Mouse (Mus musculus) right cerebral cortex, postnatal 14 days (tissue): ENCODE measurements around the gene Rbm18.
A peak's percentile ranks its signal among the peaks of the same experiment; 100 is the strongest.

ENCODE experiments used
- DNase-seq: peaks from one replicate; pipeline ENCODE4 v3.0.0; 2022

Gene Rbm18

DNA sequence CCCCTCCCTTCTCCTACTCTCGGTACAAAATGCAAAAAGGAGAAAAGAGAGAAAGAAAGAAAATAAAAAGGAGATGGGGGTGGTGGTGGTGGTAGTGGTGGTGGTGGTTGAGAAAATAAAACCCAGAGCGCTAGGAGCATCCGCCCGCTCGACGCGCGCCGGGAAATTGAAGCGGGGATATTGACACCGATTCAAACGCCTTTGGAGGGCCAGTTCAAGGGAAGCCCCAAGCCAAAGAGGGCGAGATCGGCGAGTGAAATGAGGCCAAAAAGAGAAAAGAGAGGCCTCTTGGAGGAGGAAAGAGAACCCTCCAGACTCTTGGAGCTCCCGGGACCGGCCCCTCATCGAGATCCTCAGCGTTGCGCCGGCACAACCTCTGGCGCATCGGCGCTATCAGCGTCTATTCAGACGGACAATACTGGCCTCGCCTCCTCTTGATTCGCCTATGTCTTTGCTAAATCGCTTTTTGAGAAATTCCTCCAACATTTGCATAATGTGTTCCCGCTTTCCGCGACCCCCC lies 32.1 kb downstream of the Rbm18 start:
- DNase-seq: no peak

DNA sequence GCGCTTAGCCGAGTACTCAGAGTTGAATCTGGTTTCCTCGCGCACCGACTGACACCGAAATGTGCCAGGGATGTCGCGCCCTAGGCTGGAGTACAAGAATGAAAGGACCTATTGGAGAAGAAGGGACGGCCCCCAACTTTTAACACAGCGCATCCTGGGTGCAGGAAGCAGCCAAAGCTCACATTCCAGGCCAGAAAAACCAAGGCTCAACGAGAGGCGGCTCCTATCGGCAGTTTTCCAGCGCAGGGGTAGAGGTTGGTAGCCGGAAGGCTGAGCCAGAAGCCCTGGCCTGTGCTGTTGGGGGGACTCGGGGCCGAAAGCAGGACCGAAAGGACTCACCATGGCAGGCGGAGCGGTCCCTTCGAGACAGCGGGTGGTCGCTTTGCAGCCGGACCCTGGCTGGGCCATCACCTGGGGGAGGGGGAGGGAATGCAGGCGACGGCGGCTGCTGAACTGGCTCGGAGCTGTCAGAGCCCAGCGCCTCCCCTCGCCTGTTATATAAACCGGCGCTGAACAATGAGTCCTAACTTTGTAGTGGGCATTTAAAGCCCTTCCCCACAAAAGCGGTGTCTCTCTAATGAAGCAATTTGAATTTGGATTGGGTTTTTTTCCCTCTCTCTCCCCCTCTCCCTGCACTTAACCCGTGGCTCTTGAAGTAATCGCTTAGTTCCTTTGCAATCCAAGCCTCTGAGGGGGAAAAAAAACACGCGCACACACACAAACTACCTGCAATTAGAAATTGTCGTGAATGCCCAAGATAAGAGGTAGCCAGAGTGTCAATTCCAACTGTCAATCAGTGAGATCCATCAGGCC lies 32.8 kb downstream of the Rbm18 start:
- DNase-seq: no peak

DNA sequence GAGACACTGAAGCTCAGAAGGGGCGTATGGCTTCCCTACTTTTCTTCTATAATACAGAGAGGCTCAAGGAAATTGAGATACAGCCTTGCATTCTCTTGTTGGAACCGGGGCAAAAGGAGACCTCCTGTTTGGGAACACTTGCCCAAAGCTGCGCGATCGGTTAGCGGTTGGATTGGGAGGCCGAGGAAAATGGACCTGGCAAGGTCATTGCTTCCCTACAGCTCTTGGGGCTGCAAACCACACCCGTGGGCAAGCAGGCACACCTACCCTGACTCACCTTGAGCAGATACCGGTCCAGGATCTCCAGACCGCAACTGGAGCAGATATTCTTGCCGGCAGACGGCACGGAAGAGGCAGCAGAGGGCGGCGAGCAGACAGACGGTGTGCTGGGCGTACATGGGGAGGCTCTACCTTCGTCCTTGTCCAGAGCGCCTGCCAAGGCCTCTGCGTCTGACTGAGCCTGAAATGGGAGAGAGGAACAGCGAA lies 33.5 kb downstream of the Rbm18 start:
- DNase-seq: no peak

- DNase-seq: no peak
These were observed 34.0 kb downstream of the Rbm18 start for GRCm38 (mm10) chr2:36102559-36102946.

DNA sequence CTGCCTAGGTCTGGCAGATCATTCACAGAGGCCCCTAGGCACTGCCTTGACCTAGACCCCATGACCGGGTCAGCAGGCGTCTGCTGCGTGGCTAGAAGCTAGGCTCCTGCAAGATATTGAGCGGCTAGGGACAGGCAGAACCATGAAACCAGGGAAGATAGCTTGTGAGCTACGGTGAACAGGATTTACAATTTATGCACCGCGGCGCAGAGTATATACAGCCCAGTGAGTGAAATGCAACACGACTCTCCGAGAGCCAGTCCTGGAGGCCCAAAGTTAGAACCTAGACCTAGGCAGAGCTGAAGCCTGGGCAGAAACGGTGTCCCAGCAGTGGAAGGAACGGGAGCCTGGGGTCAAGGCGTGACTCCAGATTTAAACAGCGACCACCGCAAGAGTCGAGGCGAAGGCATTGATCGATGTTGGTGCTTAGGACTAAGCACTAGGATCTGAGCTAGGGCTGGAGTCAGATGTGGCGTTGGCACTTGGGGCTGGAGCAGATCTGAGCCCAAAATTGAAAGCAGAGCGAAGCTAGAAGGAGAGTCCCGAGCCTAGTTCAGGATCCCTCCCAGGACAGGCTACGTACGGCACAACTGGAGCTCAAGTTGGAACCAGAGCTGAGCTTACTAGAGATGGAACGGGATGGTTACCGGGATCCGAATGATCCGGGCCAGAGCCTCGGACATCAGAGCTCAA lies 34.6 kb downstream of the Rbm18 start:
- no peak for DNase-seq

- DNase-seq: no peak
These were observed 36.8 kb downstream of the Rbm18 start for GRCm38 (mm10) chr2:36099739-36100138.

DNA sequence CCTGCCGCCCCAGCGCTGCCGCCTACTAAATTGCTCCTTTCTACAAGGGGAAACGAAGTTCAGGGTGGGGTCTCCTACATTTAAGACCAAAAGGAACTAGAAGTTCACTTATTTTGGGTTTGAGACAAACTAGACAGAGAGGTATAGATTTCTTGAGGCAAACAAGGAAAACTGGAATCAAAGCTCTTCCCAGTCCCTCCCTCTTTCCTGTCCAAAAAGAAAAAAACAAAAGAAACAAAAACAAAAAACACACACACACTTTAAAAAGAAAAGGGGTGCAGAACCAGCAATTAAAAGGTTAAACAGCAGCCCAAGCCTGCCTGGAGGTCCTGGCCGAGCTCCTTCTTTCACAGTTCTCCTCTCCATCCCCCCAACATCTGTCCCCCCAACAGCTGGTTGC lies 38.6 kb downstream of the Rbm18 start:
- no peak for DNase-seq

DNA sequence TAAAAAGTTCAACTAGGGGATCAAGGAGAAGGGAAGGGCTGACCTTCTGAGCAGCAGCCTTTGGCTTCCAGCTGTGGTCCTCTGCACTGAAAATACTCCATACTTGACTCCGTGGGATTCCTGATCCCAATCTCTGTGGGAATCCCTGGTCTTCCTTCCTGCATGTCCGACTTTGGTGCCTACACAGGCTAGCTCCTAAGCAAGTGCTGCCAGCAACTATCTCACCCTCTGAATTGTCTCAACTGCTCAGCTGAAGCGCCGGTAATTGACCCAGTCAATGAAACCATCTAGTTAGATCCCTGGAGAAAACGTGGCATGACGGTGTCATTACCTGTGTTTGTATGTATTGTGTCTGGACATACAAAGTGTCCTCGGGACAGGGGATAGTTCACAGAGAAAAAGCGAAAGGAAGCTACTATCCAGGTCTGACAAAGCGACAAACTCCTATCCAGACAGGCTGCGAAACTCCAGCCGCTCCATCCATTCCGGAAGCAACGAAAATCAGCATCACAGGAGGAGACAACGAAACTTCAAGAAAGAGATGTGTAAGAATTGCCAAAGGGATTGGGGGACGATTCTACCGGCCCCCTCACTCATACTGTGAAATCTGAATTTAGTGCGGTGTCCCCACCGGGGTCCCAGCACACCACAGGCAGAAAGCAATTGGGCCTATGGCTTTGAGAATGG lies 39.3 kb downstream of the Rbm18 start:
- no peak for DNase-seq

DNA sequence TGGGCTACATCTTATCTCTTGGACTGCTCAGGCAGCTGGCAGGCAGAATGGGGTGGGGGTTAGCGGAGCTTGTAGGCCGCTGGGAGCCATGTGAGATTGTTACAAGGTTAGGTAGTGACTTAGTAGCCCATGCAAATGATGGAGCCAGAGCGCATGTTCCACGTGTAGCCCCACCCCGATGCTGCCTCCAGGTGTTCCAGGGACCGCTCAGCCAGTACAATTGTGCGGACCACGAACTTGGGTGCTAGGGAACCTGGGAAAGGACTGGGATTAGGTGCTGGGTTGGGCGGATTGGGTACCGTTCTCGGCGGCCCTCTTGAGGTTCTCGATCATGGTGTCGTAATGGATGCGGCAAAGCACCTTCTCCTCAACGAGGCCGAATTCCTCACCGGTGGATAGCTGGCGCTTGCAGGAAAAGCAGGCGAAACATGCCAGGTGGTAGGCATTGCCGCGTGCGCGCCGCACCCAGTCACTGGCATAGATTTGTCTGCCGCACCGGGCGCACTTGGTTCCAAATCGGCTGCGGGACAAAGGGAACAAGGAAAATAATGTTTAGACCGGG lies 42.6 kb downstream of the Rbm18 start:
- no peak for DNase-seq

DNA sequence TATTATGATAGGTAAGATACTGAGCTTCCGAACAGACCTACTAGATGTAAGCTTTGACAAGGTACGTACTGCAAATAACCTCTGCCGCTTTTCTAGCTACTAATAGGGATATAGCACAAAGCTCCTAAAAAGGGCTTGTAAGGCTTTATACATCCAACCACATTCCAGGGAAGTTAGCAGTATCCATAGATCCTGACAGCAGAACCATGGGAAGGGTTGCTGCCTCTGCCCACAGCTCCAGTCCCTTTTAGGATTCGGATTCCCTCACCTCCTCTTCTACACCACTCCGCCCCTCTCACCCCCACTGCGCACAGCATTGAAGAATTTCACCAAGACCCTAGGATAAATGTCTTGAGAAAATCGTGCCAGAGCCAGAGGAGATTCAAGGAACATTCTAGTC lies 43.3 kb downstream of the Rbm18 start:
- DNase-seq: no peak

DNA sequence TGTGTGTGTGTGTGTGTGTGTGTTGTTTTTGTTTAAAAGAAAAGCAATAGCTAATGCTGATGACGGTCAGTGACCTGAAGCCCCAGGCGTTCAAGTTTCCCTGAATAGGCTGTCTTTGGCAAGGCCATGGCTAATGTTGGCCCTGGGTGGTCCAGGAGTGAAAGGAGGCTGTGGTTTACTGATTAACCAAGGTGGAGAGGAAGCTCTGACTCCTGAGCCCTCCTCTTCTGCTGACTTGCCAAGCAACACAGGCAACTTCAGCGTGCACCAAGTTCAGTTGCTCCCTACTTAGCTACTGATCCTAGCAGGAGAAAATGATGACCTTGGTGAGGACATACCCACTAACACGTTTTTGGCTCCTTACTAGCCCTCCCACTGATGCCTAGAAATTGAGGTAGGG lies 43.8 kb downstream of the Rbm18 start:
- no peak for DNase-seq

- peak; percentile 30 for DNase-seq
These were observed 45.5 kb downstream of the Rbm18 start for GRCm38 (mm10) chr2:36090853-36091741.

DNA sequence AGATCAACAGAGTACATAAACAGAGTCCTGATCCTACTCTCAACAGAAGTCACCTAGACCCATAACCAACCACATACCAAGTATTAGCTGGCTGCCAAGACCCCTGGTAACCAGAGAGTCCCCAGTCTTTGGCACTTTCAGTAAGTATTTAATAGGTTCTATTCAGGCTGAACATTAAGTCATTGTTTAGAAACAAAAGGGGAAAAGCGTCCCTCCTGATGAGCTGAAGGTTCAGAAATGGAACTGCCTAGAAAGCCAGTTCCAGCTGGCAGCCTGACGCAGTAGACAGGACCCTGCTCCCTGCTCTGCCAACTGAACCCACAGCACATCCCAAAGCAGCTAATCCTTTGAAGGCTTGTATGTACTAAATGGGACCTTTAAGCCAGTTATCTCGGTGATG lies 47.4 kb downstream of the Rbm18 start:
- no peak for DNase-seq

DNA sequence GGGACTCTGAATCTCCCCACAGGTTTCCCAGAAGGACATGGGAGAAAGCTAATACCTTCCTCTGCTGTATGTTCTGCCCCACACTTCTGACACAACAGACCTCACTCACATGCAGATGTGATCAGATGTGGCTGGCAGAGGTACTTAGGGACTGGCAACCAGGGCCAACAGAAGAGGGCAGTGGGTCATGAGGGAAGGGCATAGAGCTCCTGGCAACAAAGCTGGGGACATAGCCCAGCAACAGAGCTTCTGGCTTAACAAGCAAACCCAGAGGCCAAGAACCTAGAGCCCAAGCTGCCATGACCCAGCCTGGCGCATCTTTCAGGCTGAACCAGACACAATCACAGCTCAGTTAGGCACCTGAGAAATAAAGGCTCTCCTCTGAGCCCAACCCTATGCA lies 51.5 kb downstream of the Rbm18 start:
- DNase-seq: no peak

DNA sequence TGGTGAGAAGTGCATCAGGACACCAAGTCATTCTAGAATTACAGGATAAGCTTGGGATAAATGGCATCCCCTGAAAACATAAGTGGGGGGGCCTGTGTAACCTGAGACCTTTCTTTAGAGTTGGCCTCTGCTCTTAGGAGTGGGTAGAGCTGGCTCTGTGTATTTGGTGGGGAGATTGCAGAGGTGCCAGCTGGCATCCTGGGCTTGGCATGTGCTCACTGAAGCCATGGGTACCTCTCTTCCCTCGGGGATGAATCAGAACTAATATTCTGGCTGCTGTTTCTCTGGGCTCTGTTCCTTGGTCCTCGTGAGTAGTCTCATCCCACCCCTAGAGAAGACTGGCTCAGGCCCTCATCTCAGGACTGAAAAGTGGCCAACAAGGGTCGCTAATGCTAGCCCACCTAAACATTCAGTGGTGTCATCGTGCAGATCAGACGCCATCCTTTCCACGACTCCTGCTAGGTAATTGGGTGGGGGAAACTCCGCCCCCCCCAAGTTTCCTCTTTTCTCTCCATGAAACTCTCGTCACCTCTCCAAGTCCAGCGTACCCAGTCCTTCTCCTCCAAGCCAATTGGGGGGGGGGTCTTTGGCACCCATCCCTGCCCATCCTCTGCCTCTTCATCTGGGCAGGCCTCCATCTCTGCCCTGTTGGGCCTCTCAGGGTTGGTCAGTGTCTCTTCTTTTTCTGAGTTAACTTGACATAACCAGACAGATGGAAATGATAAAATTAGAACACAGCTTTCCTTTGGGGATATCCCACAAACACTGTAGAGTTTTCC lies 53.6 kb downstream of the Rbm18 start:
- no peak for DNase-seq

GRCm38 (mm10) chr2:36081446-36081845 lies 55.1 kb downstream of the Rbm18 start:
- DNase-seq: no peak

DNA sequence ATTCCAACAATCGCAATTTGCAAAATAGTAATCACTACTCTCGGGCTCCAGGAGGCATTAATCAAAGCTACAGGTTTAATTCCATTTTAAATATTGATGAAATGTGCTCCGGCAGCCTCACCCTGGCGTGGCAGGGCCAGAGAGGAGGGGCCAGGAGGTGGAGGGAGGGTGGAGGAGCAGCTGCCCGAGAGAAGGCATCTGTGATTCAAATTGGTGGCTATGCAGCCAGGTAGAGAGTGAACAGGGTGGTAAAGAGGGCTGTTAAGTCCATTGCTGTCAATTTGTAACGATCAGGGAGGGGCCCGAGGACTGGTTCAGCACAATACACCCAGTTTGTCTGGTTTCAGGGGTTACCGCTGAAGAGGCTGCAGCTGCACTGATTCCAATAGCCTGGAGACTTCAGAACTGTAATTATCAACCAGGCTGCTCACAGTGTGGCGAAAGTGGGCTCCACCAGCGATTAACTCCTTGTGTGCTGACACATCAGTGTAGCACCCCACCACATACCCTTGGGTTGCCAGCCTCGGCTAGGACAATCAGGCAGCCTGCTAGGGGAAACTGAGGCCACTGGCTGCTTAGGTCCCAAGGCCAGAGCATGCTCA lies 59.3 kb downstream of the Rbm18 start:
- no peak for DNase-seq

GRCm38 (mm10) chr2:36075210-36075609 lies 61.4 kb downstream of the Rbm18 start:
- no peak for DNase-seq

GRCm38 (mm10) chr2:36073781-36074180 lies 62.8 kb downstream of the Rbm18 start:
- DNase-seq: no peak

- DNase-seq: no peak
These were observed 64.8 kb downstream of the Rbm18 start for GRCm38 (mm10) chr2:36071660-36072305.
